Comparison of ENCODE assay signal across 14 mouse cellular contexts in genomic region chr2:157923406-157923805, GRCm38 (mm10). TPM values are rescaled to one million over a fixed set of nuclear protein-coding genes. Genes with fewer than 3 reads are reported as not detected.
DNase-seq lines count a peak whose midpoint lies in the region; ATAC-seq lines count a peak whose summit lies in the region.
"Had no signal": no experiment of that assay in that cellular context is flagged by ENCODE, and none has a peak within 500 bp of the region (broad histone marks: within the 10 kb centered on the region; RNA-seq: fewer than 3 reads in every experiment).

No protein-coding gene starts in this region.

- peak overlapping the region; percentile 37 for H3K4me2 ChIP-seq in hindbrain, embryonic 13.5 days
- peak overlapping the region; percentile 14 for H3K4me2 ChIP-seq in midbrain, embryonic 14.5 days (ENCODE audit: low read length)

- peak; percentile 33 for DNase-seq in embryo, embryonic 10 days (ENCODE audit: low spot score)
- peak; percentile 47 for DNase-seq in embryonic facial prominence, embryonic 10.5 days (ENCODE audit: low spot score)
- peak; percentile 53 for DNase-seq in midbrain, embryonic 14.5 days
- no peak for DNase-seq in urinary bladder, adult 2 months (ENCODE audit: low spot score)
- DNase-seq in spleen, adult 12 weeks (ENCODE audit: low spot score) = no peak
- no peak for DNase-seq in thymus, postnatal 14 days
- DNase-seq: cerebellum, adult 2 months; heart, adult 2 months; kidney, adult 2 months; liver, postnatal 0 days; right cerebral cortex, postnatal 25 days; thymus, postnatal 36 days had no signal

- peaks cover 87% of the 10 kb centered on the region for H3K27me3 ChIP-seq in embryonic facial prominence, embryonic 10.5 days (replicated peaks; ENCODE audit: low read depth, poor library complexity, severe bottlenecking)
- peaks cover 28% of the 10 kb centered on the region; the same call in 1 of the 2 replicates for H3K27me3 ChIP-seq in hindbrain, embryonic 13.5 days
- H3K27me3 ChIP-seq in midbrain, embryonic 14.5 days (ENCODE audit: control insufficient read depth, insufficient read depth, low read length) = no peaks in the 10 kb centered on the region

- H3K4me3 ChIP-seq in embryonic facial prominence, embryonic 10.5 days = no peak overlapping the region
- no peak overlapping the region for H3K4me3 ChIP-seq in hindbrain, embryonic 13.5 days
- H3K4me3 ChIP-seq in midbrain, embryonic 14.5 days (replicated peaks; ENCODE audit: low read depth, low read length) = no peak overlapping the region
- H3K4me3 ChIP-seq: heart, adult 2 months had no signal

- 0 out of 2 replicates have a peak, but pooled peaks have one; percentile 23 for ATAC-seq in hindbrain, embryonic 13.5 days (ENCODE audit: low FRiP score)
- ATAC-seq in midbrain, embryonic 14.5 days (ENCODE audit: low FRiP score, low TSS enrichment) = no peak
- ATAC-seq: liver, postnatal 0 days; Patski had no signal

- H3K9me3 ChIP-seq in embryonic facial prominence, embryonic 10.5 days = no peaks in the 10 kb centered on the region
- no peaks in the 10 kb centered on the region for H3K9me3 ChIP-seq in hindbrain, embryonic 13.5 days
- H3K9me3 ChIP-seq in midbrain, embryonic 14.5 days (ENCODE audit: control insufficient read depth, low read length) = no peaks in the 10 kb centered on the region

- peak overlapping the region; percentile 63 for H3K9ac ChIP-seq in hindbrain, embryonic 13.5 days
- no peak overlapping the region; the same call in 1 of the 2 replicates for H3K9ac ChIP-seq in midbrain, embryonic 14.5 days (replicated peaks; ENCODE audit: low read length)
- H3K9ac ChIP-seq: liver, postnatal 0 days had no signal

- H3K4me1 ChIP-seq in embryonic facial prominence, embryonic 10.5 days = peaks cover 36% of the 10 kb centered on the region
- peaks cover 85% of the 10 kb centered on the region for H3K4me1 ChIP-seq in hindbrain, embryonic 13.5 days (replicated peaks)
- H3K4me1 ChIP-seq in midbrain, embryonic 14.5 days (ENCODE audit: control insufficient read depth, insufficient read depth, low read length) = peaks cover 61% of the 10 kb centered on the region

- WGBS in embryonic facial prominence, embryonic 10.5 days = 3% methylated on average over 7 of the region's 7 CpGs
- 5% methylated on average over 7 of the region's 7 CpGs for WGBS in hindbrain, embryonic 13.5 days
- WGBS in midbrain, embryonic 14.5 days = 8% methylated on average over 7 of the region's 7 CpGs

- H3K27ac ChIP-seq in embryonic facial prominence, embryonic 10.5 days (replicated peaks) = 0 out of 2 replicates have a peak overlapping the region, but pooled peaks have one; percentile 24
- peak overlapping the region; percentile 83 for H3K27ac ChIP-seq in hindbrain, embryonic 13.5 days
- H3K27ac ChIP-seq in midbrain, embryonic 14.5 days (replicated peaks; ENCODE audit: low read depth, low read length) = peak overlapping the region; percentile 60
- H3K27ac ChIP-seq: heart, adult 2 months had no signal

- H3K36me3 ChIP-seq in embryonic facial prominence, embryonic 10.5 days (replicated peaks) = no peaks in the 10 kb centered on the region
- 0 out of 2 replicates have a peak, but pooled peaks cover 3% of the 10 kb centered on the region for H3K36me3 ChIP-seq in hindbrain, embryonic 13.5 days
- no peaks in the 10 kb centered on the region for H3K36me3 ChIP-seq in midbrain, embryonic 14.5 days (ENCODE audit: control insufficient read depth, insufficient read depth, low read length)

RNA-seq across cellular contexts. Expression of gene Vstm2l, which starts 9.0 kb away (rescaled TPM):
- 0.21 and 0.46 TPM in 2 replicates for polyA plus RNA-seq in embryonic facial prominence, embryonic 10.5 days (2016; fragmentation: Nextera tagmentation; extraction: Ambion mirVana)
- polyA plus RNA-seq in hindbrain, embryonic 13.5 days (2015; fragmentation: Nextera tagmentation; extraction: Ambion mirVana) = 16.9 and 21.6 TPM in 2 replicates
- polyA plus RNA-seq in midbrain, embryonic 14.5 days (2014; fragmentation: Nextera tagmentation; extraction: Ambion mirVana) = 38.5 and 56.7 TPM in 2 replicates
- polyA plus RNA-seq in urinary bladder, adult 2 months (2012; rRNA removed) = 0.04 TPM in 1 of 2 replicates, not detected in the other
- polyA plus RNA-seq: liver, postnatal 0 days; Patski had no signal

Comparison
In these comparisons a context has a peak if more than half of its experiments do, and no peak if none do; other contexts are left out.
1. DNase-seq: peak in embryo, embryonic 10 days (single experiment), embryonic facial prominence, embryonic 10.5 days (single experiment) and midbrain, embryonic 14.5 days (single experiment); none in urinary bladder, adult 2 months (single experiment), spleen, adult 12 weeks (single experiment) and thymus, postnatal 14 days (single experiment).
2. H3K27ac ChIP-seq: peak in every context shown above with its lines; median percentile 83 in hindbrain, embryonic 13.5 days; 60 in midbrain, embryonic 14.5 days; 24 in embryonic facial prominence, embryonic 10.5 days.
3. RNA of gene Vstm2l, which starts 9.0 kb away (polyA plus RNA-seq): 38.5 to 56.7 TPM in midbrain, embryonic 14.5 days and 16.9 to 21.6 TPM in hindbrain, embryonic 13.5 days; 0.21 to 0.46 TPM in embryonic facial prominence, embryonic 10.5 days and 0.04 TPM in urinary bladder, adult 2 months; every median in the first group is over 10 times any median in the second.